Mouse (Mus musculus): ENCODE measurements around the gene Scnm1. TPM values are rescaled to one million over a fixed set of nuclear protein-coding genes. Genes with fewer than 3 reads are reported as not detected.
A peak's percentile ranks its signal among the peaks of the same experiment; 100 is the strongest.
"Not testable (repeated sequence)": the region's sequence is repeated elsewhere in the genome, so short reads cannot be mapped to it uniquely, and the experiment has no call there.

The Scnm1 gene
- total RNA-seq, 2 experiments from 2014 or later: 45.3 to 47.6 TPM

DNA sequence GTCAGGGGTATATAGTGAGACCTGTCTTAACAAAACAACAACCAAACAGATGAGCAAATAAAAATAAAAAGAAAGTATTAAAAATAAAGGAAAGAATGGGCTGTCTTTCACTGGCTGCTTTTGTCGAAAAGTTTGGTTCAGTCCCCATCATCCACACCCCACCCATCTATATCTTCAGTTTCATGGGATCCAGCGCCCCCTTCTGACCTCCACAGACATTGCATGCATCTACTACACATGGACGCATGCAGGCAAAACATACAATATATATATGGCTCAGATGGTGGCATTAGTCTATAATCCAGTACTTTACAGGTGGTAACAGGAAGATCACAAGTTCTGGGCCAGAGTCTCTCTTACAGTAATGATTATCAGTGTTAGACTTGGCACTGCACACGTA is 20.1 kb upstream of the Scnm1 start:
- peak in 1 of 2 experiments; percentile 41 for DNase-seq (ENCODE audit: low spot score in 2 of 2)

- DNase-seq (ENCODE audit: low spot score in 2 of 2): no peak
Measured at GRCm38 (mm10) chr3:95147924-95148323, 14.1 kb upstream of the Scnm1 start.

DNA sequence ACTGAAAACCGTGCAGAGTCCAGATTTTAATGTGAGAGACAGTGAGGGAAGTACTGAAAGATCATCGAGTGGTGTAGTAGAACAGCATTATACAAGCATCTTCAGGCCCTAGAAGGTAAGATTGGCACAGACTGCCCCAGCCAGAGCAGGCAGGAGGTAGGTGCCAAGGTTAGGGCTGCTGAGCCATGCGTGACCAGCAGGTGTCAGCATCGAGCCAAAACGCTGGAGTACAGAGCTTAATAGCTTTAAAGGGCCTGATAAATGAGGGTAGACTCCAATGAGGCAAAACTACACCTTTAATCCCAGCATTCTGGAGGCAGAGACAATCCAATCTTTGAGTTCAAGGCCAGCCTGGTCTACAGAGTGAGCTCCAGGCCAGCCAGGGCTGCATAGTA is 8.8 kb upstream of the Scnm1 start:
- peak; percentile 86 to 88 for DNase-seq (ENCODE audit: low spot score in 2 of 2)

DNA sequence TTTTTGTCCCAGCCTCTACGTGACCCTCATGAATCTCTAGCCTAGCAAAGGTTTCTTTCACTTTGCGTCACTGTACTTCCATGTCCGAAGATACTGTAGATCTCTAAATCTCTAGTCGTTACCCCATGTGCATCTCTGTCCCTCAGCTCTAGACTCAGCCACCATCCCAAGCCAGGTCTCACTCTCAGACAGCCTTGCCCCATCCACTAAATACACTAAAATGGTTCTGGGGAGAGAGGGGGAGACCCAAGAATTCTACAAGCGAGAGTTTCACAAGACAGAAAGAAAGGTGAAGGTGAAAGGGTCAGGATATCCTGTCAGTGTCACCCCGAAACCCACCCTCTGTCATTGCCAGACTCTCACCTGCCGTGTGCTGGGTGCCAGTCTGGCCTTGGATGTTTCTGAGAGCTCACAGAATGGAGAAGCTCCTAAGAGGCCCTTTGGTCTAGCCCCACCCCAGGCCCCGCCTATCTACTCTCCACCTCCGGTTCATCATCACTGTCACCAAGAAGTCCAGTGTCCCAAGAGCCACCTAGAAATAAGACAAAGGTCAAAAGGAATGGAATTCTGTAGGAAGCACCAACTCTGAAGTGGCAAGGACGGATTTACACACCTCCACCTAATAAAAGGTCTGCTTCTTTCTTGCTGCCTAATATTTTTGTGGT is 8.3 kb upstream of the Scnm1 start, which contains the start of gene Tnfaip8l2:
Tnfaip8l2 (minus strand) TSS at position 409 of the 665 bp plus-strand sequence.
- no peak for DNase-seq (ENCODE audit: low spot score in 2 of 2)

DNA sequence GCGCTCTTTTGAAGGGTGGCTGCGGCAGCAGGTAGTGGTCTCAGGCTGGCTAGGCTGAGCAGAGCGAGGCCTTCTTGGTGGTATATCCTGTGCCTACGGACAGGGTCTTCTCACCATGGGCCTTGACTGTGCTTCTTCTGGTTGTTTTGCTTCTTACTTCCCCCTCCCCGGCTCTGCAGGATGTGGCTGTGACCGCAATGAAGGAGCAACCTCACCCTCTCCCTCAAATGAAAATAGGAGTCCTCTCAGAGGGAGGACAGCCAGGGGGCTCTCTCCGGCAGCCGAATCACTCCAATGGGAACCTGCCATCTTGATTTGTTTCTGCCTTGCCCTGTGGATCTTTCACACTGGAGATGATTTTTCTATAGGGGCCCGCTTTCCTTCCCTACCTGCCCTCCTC is 7.7 kb upstream of the Scnm1 start:
- no peak for DNase-seq (ENCODE audit: low spot score in 2 of 2)

- no peak for DNase-seq (ENCODE audit: low spot score in 2 of 2)
Measured at GRCm38 (mm10) chr3:95140795-95141194, 7.0 kb upstream of the Scnm1 start.

- no peak for DNase-seq (ENCODE audit: low spot score in 2 of 2)
Measured at GRCm38 (mm10) chr3:95140289-95140595, 6.4 kb upstream of the Scnm1 start.

DNA sequence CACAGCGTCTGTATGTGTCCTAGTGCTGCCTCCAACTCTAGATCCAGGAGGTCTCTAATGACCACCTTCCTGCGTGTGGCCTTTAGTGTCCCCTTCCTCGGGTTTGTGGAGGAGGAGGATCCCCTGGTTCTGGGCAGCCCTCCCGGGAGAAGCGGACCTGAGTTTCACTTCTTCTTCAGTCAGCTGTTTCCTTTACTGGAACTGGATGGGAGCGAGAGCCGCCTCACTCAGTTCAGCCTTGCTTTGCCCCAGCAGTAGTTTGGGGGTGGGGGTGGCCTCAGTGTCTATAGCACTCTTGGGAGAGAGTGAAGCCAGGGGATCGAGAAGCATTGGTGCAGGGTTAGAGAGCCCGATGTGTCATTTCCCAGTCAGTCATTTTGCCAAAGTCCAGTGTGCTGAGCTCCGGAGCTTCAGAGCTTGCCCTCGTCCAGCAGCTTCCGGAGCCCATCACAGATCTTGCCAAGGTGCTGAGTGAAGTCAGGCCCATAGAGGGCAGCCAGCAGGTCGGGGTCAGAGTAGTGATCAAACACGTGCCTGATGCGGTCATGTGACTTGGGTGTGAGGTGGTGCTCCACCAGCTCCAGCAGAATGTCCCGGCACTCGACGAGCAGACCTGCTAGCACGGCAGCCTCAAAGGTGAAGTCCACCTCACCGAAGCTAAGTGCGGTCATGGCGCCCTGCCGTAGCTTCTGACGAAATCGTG is 5.9 kb upstream of the Scnm1 start:
- no peak for DNase-seq (ENCODE audit: low spot score in 2 of 2)

- DNase-seq (ENCODE audit: low spot score in 2 of 2): no peak
Measured at GRCm38 (mm10) chr3:95136336-95136735, 2.5 kb upstream of the Scnm1 start.

DNA sequence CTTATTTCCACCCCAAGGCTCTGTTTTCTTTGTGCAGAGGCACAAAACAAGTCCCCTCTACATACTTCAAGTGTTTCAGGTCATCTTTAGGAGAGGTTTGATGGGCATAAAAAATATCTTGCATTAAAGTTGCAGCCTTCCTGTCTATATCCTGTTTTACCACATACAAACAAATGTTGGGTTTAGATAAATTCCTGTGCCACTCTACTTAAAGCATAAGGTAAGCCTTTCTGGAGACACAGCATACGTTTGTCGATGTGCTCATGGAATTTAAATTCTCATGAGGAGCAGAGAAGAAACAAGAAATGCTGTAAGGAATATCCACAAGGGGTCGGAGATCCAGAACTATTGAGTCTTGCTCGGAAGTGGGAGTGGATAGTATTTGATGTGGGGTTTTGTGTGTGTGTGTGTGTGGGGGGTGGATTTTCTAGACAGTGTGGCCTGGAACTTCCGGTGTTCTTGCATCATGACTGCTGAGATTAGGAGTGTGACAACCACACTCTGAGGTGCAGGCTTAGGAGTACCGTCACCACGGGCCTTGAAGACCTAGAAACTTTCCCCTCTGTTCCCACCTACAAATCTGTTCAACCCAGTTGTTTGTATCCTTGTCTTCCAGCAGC is 1.7 kb upstream of the Scnm1 start:
- DNase-seq (ENCODE audit: low spot score in 2 of 2): no peak

DNA sequence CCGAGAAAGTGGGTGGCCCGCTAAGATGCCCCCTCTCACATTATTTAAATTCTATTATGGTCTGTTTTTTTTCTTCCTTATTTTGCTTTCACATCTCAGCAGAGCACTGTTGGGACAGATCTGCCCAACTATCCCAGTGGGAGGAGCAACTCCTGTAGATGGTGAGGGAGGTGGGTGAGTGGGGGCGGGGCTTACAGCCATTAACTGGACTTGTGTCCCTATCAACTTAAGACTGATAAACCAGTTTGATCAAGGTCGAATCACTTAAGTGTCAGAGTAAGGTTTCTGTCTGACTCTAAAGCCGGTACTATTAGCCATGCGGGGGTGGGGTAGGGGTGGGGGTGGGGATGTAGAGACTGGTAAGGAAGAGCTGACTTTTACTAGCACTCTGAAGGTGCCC is 1.2 kb upstream of the Scnm1 start:
- peak in 1 of 2 experiments; percentile 42 for DNase-seq (ENCODE audit: low spot score in 2 of 2)

- DNase-seq (ENCODE audit: low spot score in 2 of 2): not testable (repeated sequence)
Measured at GRCm38 (mm10) chr3:95134133-95134532, 322 bp upstream of the Scnm1 start.

DNA sequence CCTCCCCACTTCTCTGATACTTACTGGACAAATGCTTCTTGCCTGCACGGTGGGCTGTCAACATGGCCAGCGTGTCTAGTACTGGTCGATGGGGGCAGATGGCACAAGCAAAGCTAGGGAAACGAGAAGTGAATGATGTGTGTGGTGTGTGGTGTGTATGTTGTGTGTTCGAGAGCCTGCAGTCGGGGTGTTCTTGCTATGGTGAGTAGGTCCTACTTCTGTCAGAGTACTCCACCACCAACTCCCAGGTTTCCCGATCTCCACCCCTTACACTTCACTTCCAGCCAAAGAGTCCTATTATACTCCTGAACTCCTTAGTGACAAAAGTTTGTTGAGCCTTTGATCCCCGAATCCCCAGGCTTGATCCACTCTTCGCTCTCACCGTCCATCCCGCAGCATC is 635 bp downstream of the Scnm1 start:
- DNase-seq (ENCODE audit: low spot score in 2 of 2): no peak

DNA sequence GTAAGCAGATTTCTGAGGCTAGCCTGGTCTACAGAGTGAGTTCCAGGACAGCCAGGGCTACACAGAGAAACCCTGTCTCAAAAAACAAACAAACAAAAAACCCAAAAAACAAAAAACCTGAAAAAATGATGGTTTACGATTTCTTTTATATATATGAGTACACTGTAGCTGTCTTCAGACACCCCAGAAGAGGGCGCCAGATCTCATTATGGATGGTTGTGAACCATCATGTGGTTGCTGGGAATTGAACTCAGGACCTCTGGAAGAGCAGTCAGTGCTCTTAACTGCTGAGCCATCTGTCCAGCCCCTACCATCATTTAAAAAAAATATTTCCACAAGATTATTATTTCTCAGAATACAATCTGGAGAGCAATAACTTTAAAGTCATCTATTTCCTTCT is 1.4 kb downstream of the Scnm1 start:
- DNase-seq (ENCODE audit: low spot score in 2 of 2): not testable (repeated sequence)

- DNase-seq (ENCODE audit: low spot score in 2 of 2): no peak
Measured at GRCm38 (mm10) chr3:95130081-95130480, 3.7 kb downstream of the Scnm1 start.

DNA sequence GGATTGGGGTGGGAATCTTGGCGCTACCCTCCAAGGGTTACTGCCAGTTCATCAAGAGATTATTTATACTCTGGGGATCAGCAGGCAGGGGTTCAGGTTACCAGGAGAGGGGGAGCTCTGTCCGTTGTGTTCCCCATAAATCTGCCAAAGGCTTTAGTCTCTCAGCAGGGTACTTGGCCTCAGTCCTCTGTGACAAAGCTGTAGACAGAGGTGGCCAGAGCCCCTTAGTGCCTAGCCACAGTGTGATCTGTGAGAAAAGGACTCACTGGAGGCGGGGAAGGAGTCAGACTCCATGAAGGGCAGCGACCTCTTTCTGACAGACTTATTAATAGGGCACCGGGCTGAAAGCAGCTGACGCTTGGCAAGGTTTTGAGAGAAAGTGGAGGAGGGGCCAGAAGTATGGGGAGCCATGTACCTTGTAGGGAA is 4.6 kb downstream of the Scnm1 start:
- no peak for DNase-seq (ENCODE audit: low spot score in 2 of 2)

GRCm38 (mm10) chr3:95124972-95125371 is 8.8 kb downstream of the Scnm1 start:
- peak in 1 of 2 experiments; percentile 23 for DNase-seq (ENCODE audit: low spot score in 2 of 2)

GRCm38 (mm10) chr3:95124246-95124645 is 9.6 kb downstream of the Scnm1 start, which contains the start of gene Tmod4:
TSS of gene Tmod4 (plus strand) at chr3:95124476.
- DNase-seq (ENCODE audit: low spot score in 2 of 2): no peak

DNA sequence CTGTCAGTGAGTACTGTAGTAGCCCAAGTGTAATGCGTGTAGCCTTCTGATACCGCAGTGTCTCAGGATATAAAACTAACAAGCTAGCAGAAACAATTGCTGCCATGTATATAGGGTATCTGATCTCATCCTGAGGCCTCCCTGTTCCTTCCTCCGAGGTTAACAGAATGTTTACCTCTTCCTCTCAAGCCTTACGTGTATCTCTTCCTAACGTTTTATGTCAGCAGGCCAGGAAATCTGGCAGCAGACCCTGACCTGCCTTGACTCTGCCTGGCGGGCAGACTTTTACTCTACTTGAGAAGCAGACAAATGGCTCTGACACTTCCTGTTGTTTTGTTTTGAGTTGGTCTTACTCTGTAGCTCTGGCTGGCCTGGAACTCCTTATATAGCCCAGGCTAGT is 12.2 kb downstream of the Scnm1 start:
- no peak for DNase-seq (ENCODE audit: low spot score in 2 of 2)

DNA sequence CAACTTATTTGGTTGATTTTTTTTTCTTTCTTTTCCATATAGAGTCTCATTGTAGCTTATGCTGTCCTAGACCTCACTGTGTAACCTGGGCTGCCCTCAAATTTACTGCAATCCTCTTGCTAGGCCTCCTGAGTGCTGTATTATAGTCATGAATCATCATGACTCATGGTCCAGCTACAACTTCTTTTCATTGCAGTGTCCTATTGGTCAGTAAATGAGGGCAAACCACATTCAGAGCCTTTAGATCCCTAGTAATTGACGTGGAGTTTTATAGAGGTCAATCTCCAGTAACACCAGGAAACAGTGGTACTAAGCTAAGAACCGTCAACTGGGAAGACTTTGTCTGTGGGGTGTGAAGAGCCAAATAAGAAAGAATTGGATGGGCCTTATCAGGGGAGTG is 16.1 kb downstream of the Scnm1 start:
- DNase-seq (ENCODE audit: low spot score in 2 of 2): no peak

DNA sequence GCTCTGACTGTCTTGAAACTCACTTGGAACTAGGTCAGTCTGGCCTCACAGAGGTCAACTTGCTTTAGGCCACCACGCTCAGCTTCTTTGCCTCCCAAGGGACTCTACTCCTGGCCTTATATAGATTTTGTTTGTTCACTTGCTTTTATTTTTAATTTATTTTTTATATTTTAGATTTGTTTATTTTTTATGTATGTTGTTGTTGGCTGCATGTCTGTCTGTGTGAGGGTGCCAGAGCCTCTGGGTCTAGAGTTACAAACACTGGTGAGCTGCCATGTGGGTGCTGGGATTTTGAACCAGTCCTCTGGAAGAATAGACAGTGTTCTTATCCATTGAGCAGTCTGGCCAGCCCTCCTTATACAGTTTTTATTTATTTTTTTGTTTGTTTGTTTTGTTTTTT is 21.1 kb downstream of the Scnm1 start:
- no peak for DNase-seq (ENCODE audit: low spot score in 2 of 2)

GRCm38 (mm10) chr3:95110911-95111726 is 22.7 kb downstream of the Scnm1 start, which contains the start of gene Vps72:
TSS of gene Vps72 (plus strand) at chr3:95111022.
- peak; percentile 88 to 93 for DNase-seq (ENCODE audit: low spot score in 2 of 2)

Data from left cerebral cortex, adult 18-20 months (tissue).